In the genomic region with DNA sequence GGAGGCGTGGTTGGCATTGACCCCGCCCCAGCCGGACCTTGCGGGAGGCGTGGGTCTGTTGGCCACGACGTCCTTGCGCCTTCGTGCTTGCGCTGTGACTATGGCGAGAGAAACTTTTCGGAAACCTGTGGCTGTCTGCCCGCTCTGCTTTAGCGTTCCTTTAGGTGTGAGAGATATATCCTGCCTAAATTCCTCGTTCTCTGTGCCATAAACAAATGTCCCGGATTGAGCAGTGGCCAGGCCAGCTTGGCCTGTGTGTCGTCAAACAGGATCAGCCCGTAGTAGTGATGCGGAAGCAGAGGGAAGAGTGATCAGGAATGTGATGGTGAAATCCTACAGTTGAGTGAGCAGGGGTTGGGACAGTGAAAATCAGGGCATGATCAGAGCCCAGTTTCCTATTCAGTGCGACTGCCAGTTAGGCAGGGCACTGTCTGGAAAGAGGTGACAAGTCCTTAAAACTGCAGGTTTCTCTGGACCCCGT, we compare ENCODE assay signal across 8 mouse cellular contexts. TPM values are rescaled to one million over a fixed set of nuclear protein-coding genes. Genes with fewer than 3 reads are reported as not detected.
DNase-seq lines count a peak whose midpoint lies in the region; ATAC-seq and TF ChIP-seq lines count a peak whose summit lies in the region.

No protein-coding gene starts in this region.

- no peaks in the 10 kb centered on the region for H3K9me3 ChIP-seq in heart, embryonic 14.5 days (ENCODE audit: control insufficient read depth, low read length)
- no peaks in the 10 kb centered on the region for H3K9me3 ChIP-seq in hindbrain, embryonic 12.5 days (replicated peaks)
- no peaks in the 10 kb centered on the region for H3K9me3 ChIP-seq in midbrain, embryonic 13.5 days

- H3K27me3 ChIP-seq in heart, embryonic 14.5 days (ENCODE audit: control insufficient read depth, insufficient read depth, low read length) = peaks cover 19% of the 10 kb centered on the region; the same call in 1 of the 2 replicates
- H3K27me3 ChIP-seq in hindbrain, embryonic 12.5 days = peaks cover 42% of the 10 kb centered on the region
- peaks cover 45% of the 10 kb centered on the region for H3K27me3 ChIP-seq in midbrain, embryonic 13.5 days

- peaks cover 10 to 19% of the 10 kb centered on the region in 2 experiments for H3K4me1 ChIP-seq in heart, embryonic 14.5 days (ENCODE audit: control insufficient read depth in 2 of 2, insufficient read depth in 2 of 2, low read length in 2 of 2)
- no peaks in the 10 kb centered on the region; the same call in 1 of the 2 replicates for H3K4me1 ChIP-seq in bone marrow, adult 2 months (ENCODE audit: control insufficient read depth, insufficient read depth, low read length)
- H3K4me1 ChIP-seq in hindbrain, embryonic 12.5 days = peaks cover 15% of the 10 kb centered on the region
- peaks cover 17% of the 10 kb centered on the region for H3K4me1 ChIP-seq in midbrain, embryonic 13.5 days (replicated peaks)

- ATAC-seq in heart, embryonic 14.5 days (ENCODE audit: insufficient number of reproducible peaks, insufficient read depth, low FRiP score, low read depth) = no peak
- ATAC-seq in hindbrain, embryonic 12.5 days (ENCODE audit: low FRiP score) = no peak
- ATAC-seq in midbrain, embryonic 13.5 days = peak; percentile 28

- no peak for TF ChIP-seq POLR2A in bone marrow, adult 2 months (IDR thresholded peaks at IDR 0.05; ENCODE audit: borderline replicate concordance, control insufficient read depth, low read depth, low read length)

- H3K4me3 ChIP-seq in heart, embryonic 14.5 days (ENCODE audit: control insufficient read depth in 1 of 2, insufficient read depth in 1 of 2, low read depth in 1 of 2, low read length in 2 of 2) = peak overlapping the region; percentile 60 to 73
- H3K4me3 ChIP-seq in bone marrow, adult 2 months (replicated peaks; ENCODE audit: control insufficient read depth, low read depth, low read length) = peak overlapping the region; percentile 23
- peak overlapping the region; percentile 56 for H3K4me3 ChIP-seq in hindbrain, embryonic 12.5 days
- peak overlapping the region; percentile 59 for H3K4me3 ChIP-seq in midbrain, embryonic 13.5 days (replicated peaks)

- H3K36me3 ChIP-seq in heart, embryonic 14.5 days (ENCODE audit: control insufficient read depth, insufficient read depth, low read length) = no peaks in the 10 kb centered on the region
- no peaks in the 10 kb centered on the region for H3K36me3 ChIP-seq in hindbrain, embryonic 12.5 days
- no peaks in the 10 kb centered on the region for H3K36me3 ChIP-seq in midbrain, embryonic 13.5 days

- peak overlapping the region; percentile 99 for H3K4me2 ChIP-seq in heart, embryonic 14.5 days (ENCODE audit: low read length)
- peak overlapping the region; percentile 97 for H3K4me2 ChIP-seq in hindbrain, embryonic 12.5 days (replicated peaks)
- H3K4me2 ChIP-seq in midbrain, embryonic 13.5 days (replicated peaks) = peak overlapping the region; percentile 97

- no peak overlapping the region for H3K27ac ChIP-seq in heart, embryonic 14.5 days (replicated peaks in 1 of 2; ENCODE audit: control insufficient read depth in 1 of 2, insufficient read depth in 1 of 2, low read depth in 2 of 2, low read length in 2 of 2)
- no peak overlapping the region for H3K27ac ChIP-seq in bone marrow, adult 2 months (ENCODE audit: control insufficient read depth, insufficient read depth, low read depth, low read length, poor library complexity)
- H3K27ac ChIP-seq in hindbrain, embryonic 12.5 days = no peak overlapping the region
- H3K27ac ChIP-seq in midbrain, embryonic 13.5 days = no peak overlapping the region

- WGBS in heart, embryonic 14.5 days = 10% methylated on average over 21 of the region's 21 CpGs
- 11% methylated on average over 21 of the region's 21 CpGs for WGBS in bone marrow, adult 2 months
- 12% methylated on average over 21 of the region's 21 CpGs for WGBS in hindbrain, embryonic 12.5 days
- 11% methylated on average over 21 of the region's 21 CpGs for WGBS in midbrain, embryonic 13.5 days

- peak overlapping the region; percentile 83 for H3K9ac ChIP-seq in heart, embryonic 14.5 days (ENCODE audit: low read length)
- H3K9ac ChIP-seq in hindbrain, embryonic 12.5 days = peak overlapping the region; percentile 68
- peak overlapping the region; percentile 68 for H3K9ac ChIP-seq in midbrain, embryonic 13.5 days (replicated peaks)

- no peak for TF ChIP-seq CTCF in bone marrow, adult 2 months (IDR thresholded peaks at IDR 0.05; ENCODE audit: control insufficient read depth, insufficient read depth, low read length)

- DNase-seq in heart, adult 8-10 months (ENCODE audit: low spot score) = no peak
- no peak for DNase-seq in thymus, postnatal 10 days (ENCODE audit: low spot score in 2 of 2)
- DNase-seq in cerebellum, postnatal 4 days (ENCODE audit: low spot score in 2 of 2) = no peak
- no peak for DNase-seq in cerebellum, adult 18-20 months

RNA-seq across cellular contexts. Expression of a gene that starts 0.4 kb away (rescaled TPM):
- 93.5 and 98.5 TPM in 2 replicates for polyA plus RNA-seq in heart, embryonic 14.5 days (2014; fragmentation: Nextera tagmentation; extraction: Ambion mirVana)
- total RNA-seq in heart, adult 8-10 months (2022) = 10 to 100 TPM; 47.3 to 54.5 (median 53.2) TPM
- 17.2 and 35.7 TPM in 2 replicates for polyA plus RNA-seq in bone marrow, adult 2 months (2011; ENCODE audit: insufficient read depth, insufficient read length, low replicate concordance, missing spikeins)
- polyA plus RNA-seq in hindbrain, embryonic 12.5 days (2016; fragmentation: Nextera tagmentation; extraction: Ambion mirVana) = 42.6 and 63.3 TPM in 2 replicates
- polyA plus RNA-seq in midbrain, embryonic 13.5 days (2015; fragmentation: Nextera tagmentation; extraction: Ambion mirVana) = 26.1 and 28.7 TPM in 2 replicates

RNA-seq across cellular contexts. Expression of a gene that starts 7.0 kb away (rescaled TPM):
- polyA plus RNA-seq in heart, embryonic 14.5 days (2014; fragmentation: Nextera tagmentation; extraction: Ambion mirVana) = 11.8 TPM in 2 replicates
- 10 to 100 TPM in 1 of 4 experiments, 1 to 10 TPM in 3; 5.4 to 10.1 (median 7.1) TPM for total RNA-seq in heart, adult 8-10 months (2022)
- polyA plus RNA-seq in bone marrow, adult 2 months (2011; ENCODE audit: insufficient read depth, insufficient read length, low replicate concordance, missing spikeins) = 1.9 and 3.2 TPM in 2 replicates
- polyA plus RNA-seq in hindbrain, embryonic 12.5 days (2016; fragmentation: Nextera tagmentation; extraction: Ambion mirVana) = 20.8 and 22.4 TPM in 2 replicates
- polyA plus RNA-seq in midbrain, embryonic 13.5 days (2015; fragmentation: Nextera tagmentation; extraction: Ambion mirVana) = 7.9 and 8.1 TPM in 2 replicates

RNA-seq across cellular contexts. Expression of a gene that starts 21.6 kb away (rescaled TPM):
- 0.54 and 1.5 TPM in 2 replicates for polyA plus RNA-seq in heart, embryonic 14.5 days (2014; fragmentation: Nextera tagmentation; extraction: Ambion mirVana)
- under 1 TPM in 3 of 4 experiments, not detected in 1; 0.13 to 0.23 (median 0.22) TPM for total RNA-seq in heart, adult 8-10 months (2022)
- polyA plus RNA-seq in bone marrow, adult 2 months (2011; ENCODE audit: insufficient read depth, insufficient read length, low replicate concordance, missing spikeins) = 0.56 and 1.5 TPM in 2 replicates
- 102 and 110 TPM in 2 replicates for polyA plus RNA-seq in hindbrain, embryonic 12.5 days (2016; fragmentation: Nextera tagmentation; extraction: Ambion mirVana)
- 201 and 213 TPM in 2 replicates for polyA plus RNA-seq in midbrain, embryonic 13.5 days (2015; fragmentation: Nextera tagmentation; extraction: Ambion mirVana)

RNA-seq across cellular contexts. Expression of a gene that starts 33.8 kb away (rescaled TPM):
- 5.9 and 7.7 TPM in 2 replicates for polyA plus RNA-seq in heart, embryonic 14.5 days (2014; fragmentation: Nextera tagmentation; extraction: Ambion mirVana)
- total RNA-seq in heart, adult 8-10 months (2022) = 1 to 10 TPM; 1.7 to 3.9 (median 2.6) TPM
- polyA plus RNA-seq in bone marrow, adult 2 months (2011; ENCODE audit: insufficient read depth, insufficient read length, low replicate concordance, missing spikeins) = 15.6 and 18.7 TPM in 2 replicates
- polyA plus RNA-seq in hindbrain, embryonic 12.5 days (2016; fragmentation: Nextera tagmentation; extraction: Ambion mirVana) = 1.8 and 2.4 TPM in 2 replicates
- polyA plus RNA-seq in midbrain, embryonic 13.5 days (2015; fragmentation: Nextera tagmentation; extraction: Ambion mirVana) = 0.92 and 2.0 TPM in 2 replicates

RNA-seq across cellular contexts. Expression of a gene that starts 44.0 kb away (rescaled TPM):
- 105 and 114 TPM in 2 replicates for polyA plus RNA-seq in heart, embryonic 14.5 days (2014; fragmentation: Nextera tagmentation; extraction: Ambion mirVana)
- total RNA-seq in heart, adult 8-10 months (2022) = 10 to 100 TPM; 66.2 to 78.1 (median 70.0) TPM
- 8.5 and 10.7 TPM in 2 replicates for polyA plus RNA-seq in bone marrow, adult 2 months (2011; ENCODE audit: insufficient read depth, insufficient read length, low replicate concordance, missing spikeins)
- 81.9 and 83.4 TPM in 2 replicates for polyA plus RNA-seq in hindbrain, embryonic 12.5 days (2016; fragmentation: Nextera tagmentation; extraction: Ambion mirVana)
- polyA plus RNA-seq in midbrain, embryonic 13.5 days (2015; fragmentation: Nextera tagmentation; extraction: Ambion mirVana) = 77.0 and 80.8 TPM in 2 replicates

Comparison
In these comparisons a context has a peak if more than half of its experiments do, and no peak if none do; other contexts are left out.
1. RNA of a gene that starts 21.6 kb away (polyA plus RNA-seq): 201 to 213 TPM in midbrain, embryonic 13.5 days and 102 to 110 TPM in hindbrain, embryonic 12.5 days; 0.54 to 1.5 TPM in heart, embryonic 14.5 days and 0.56 to 1.5 TPM in bone marrow, adult 2 months; every median in the first group is over 10 times any median in the second.
2. Peak in every context shown above with its lines, with median percentiles within 50 percentile points of each other: H3K4me2 ChIP-seq, H3K4me3 ChIP-seq and H3K9ac ChIP-seq.